Mouse (Mus musculus): ENCODE data around the gene Rps6kb1.

- TF ChIP-seq CTCF (IDR thresholded peaks at IDR 0.05; ENCODE audit: control insufficient read depth, insufficient read depth, insufficient read length) (no peak), FOSL1 (IDR thresholded peaks at IDR 0.05; ENCODE audit: insufficient read depth, low read length, poor library complexity, severe bottlenecking) (no peak), MYOD1 (IDR thresholded peaks at IDR 0.05; ENCODE audit: control insufficient read depth, insufficient read length, low read depth) (no peak), MAX (IDR thresholded peaks at IDR 0.05) (no peak), MYOG (IDR thresholded peaks at IDR 0.05; ENCODE audit: control insufficient read depth, extremely low read depth, insufficient read length) (no peak), USF1 (IDR thresholded peaks at IDR 0.05; ENCODE audit: low read depth) (no peak)
Observed at GRCm38 (mm10) chr11:86542851-86543250, 1.8 kb downstream of the Rps6kb1 start.
